Mouse (Mus musculus): ENCODE results near the gene Hacl1. TPM values are rescaled to one million over a fixed set of nuclear protein-coding genes. Genes with fewer than 3 reads are reported as not detected.
"Not testable (repeated sequence)": the region's sequence is repeated elsewhere in the genome, so short reads cannot be mapped to it uniquely, and the experiment has no call there.

Hacl1 gene
- polyA plus RNA-seq, 1 experiment from 2014 or later, result 10.6 TPM

DNA sequence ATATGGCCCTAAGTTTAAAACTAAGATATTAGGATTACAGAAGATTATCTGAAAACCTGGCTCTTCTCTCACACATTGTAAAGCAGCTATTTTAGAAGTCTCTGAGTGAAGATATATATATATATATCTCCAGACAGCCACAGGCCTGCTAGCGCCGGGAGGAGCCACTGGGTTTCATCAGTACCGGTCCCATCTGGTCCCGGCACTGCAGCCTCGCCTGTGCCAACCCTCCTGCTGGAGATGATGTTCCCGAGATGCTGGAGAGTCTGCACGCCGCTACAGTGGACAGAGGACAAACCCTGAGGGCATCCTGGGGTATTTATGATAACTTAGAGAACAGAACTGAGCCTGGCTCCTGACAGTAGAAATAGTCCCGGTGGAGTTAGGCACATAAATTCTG is 23.9 kb downstream of the Hacl1 start:
- no peaks in the 10 kb centered on the region for H3K27me3 ChIP-seq
- H3K36me3 ChIP-seq, result no peaks in the 10 kb centered on the region
- H3K4me3 ChIP-seq, result no peak overlapping the region
- WGBS, result 83% methylated on average over 9 of the region's 9 CpGs
- no peak overlapping the region for H3K4me2 ChIP-seq (replicated peaks)
- no peak for ATAC-seq (ENCODE audit: insufficient number of reproducible peaks, insufficient read depth, low FRiP score, low TSS enrichment)
- H3K9me3 ChIP-seq, result no peaks in the 10 kb centered on the region
- no peak overlapping the region for H3K9ac ChIP-seq
- H3K27ac ChIP-seq, result no peak overlapping the region
- H3K4me1 ChIP-seq, result no peaks in the 10 kb centered on the region

DNA sequence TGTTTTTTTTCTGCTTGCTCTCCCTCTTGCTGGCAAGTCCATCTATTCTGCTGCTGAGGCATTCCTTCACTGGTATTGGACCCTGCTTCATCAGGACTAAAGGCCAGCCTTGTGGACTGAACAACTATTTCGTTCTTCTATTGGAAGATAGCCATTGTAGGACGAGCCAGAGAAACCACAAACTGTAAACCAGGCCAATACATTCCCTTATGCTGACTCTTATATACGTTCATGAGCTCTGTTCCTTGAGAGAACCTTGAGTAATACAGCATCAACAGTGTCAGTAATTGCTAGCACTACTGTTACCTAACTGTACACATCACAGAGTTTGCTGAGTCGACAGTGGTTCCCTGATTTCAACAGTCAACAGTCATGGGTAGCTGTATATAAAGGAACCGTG is 27.4 kb downstream of the Hacl1 start:
- Histone ChIP-seq H3K4me3 (no peak overlapping the region), H3K4me2 (replicated peaks) (no peak overlapping the region), H3K27ac (no peak overlapping the region), H3K27me3 (no peaks in the 10 kb centered on the region), H3K9ac (no peak overlapping the region), H3K9me3 (no peaks in the 10 kb centered on the region), H3K4me1 (no peaks in the 10 kb centered on the region), H3K36me3 (no peaks in the 10 kb centered on the region)
- ATAC-seq (ENCODE audit: insufficient number of reproducible peaks, insufficient read depth, low FRiP score, low TSS enrichment), result no peak
- WGBS, result 85% methylated on average over 5 of the region's 5 CpGs

DNA sequence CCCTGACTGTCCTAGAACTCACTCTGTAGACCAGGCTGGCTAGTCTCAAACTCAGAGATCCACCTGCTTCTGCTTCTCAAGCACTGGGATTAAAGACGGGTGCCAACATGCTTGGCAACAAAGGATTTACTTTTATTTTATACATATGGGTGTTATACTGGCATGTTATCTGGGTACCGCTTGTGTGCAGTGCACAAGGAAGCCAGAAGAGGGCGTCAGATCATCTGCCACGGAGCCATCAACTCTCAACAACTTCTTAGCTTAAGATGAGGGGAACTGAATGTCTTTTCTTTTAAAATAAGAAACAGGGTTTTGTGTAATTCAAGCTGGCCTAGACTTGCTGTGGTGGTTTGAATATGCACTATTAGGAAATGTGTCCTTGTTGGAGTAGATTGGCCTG is 29.1 kb downstream of the Hacl1 start:
- H3K4me3 ChIP-seq, result no peak overlapping the region
- no peak overlapping the region for H3K4me2 ChIP-seq (replicated peaks)
- WGBS, result 64% methylated on average over 4 of the region's 4 CpGs
- no peak for ATAC-seq (ENCODE audit: insufficient number of reproducible peaks, insufficient read depth, low FRiP score, low TSS enrichment)
- H3K36me3 ChIP-seq, result no peaks in the 10 kb centered on the region
- H3K27ac ChIP-seq, result no peak overlapping the region
- no peaks in the 10 kb centered on the region for H3K27me3 ChIP-seq
- H3K4me1 ChIP-seq, result no peaks in the 10 kb centered on the region
- H3K9ac ChIP-seq, result no peak overlapping the region
- no peaks in the 10 kb centered on the region for H3K9me3 ChIP-seq

- ATAC-seq (ENCODE audit: insufficient number of reproducible peaks, insufficient read depth, low FRiP score, low TSS enrichment), result no peak
- no peak overlapping the region for H3K9ac ChIP-seq
- WGBS, result 52% methylated on average over 6 of the region's 6 CpGs
- no peak overlapping the region for H3K4me3 ChIP-seq
- H3K4me2 ChIP-seq (replicated peaks), result no peak overlapping the region
- H3K27me3 ChIP-seq, result no peaks in the 10 kb centered on the region
- no peaks in the 10 kb centered on the region for H3K4me1 ChIP-seq
- H3K27ac ChIP-seq, result no peak overlapping the region
- no peaks in the 10 kb centered on the region for H3K9me3 ChIP-seq
- no peaks in the 10 kb centered on the region for H3K36me3 ChIP-seq
These were observed 35.6 kb downstream of the Hacl1 start for GRCm38 (mm10) chr14:31605514-31605913.

- H3K4me3 ChIP-seq, result no peak overlapping the region
- H3K4me1 ChIP-seq, result no peaks in the 10 kb centered on the region
- WGBS, result 68% methylated on average over 5 of the region's 5 CpGs
- H3K27ac ChIP-seq, result no peak overlapping the region
- H3K9ac ChIP-seq, result no peak overlapping the region
- H3K9me3 ChIP-seq, result no peaks in the 10 kb centered on the region
- H3K36me3 ChIP-seq, result no peaks in the 10 kb centered on the region
- ATAC-seq (ENCODE audit: insufficient number of reproducible peaks, insufficient read depth, low FRiP score, low TSS enrichment), result no peak
- H3K27me3 ChIP-seq, result no peaks in the 10 kb centered on the region
- no peak overlapping the region for H3K4me2 ChIP-seq (replicated peaks)
These were observed 36.2 kb downstream of the Hacl1 start for GRCm38 (mm10) chr14:31604916-31605315.

GRCm38 (mm10) chr14:31602616-31602979 is 38.5 kb downstream of the Hacl1 start:
- not testable (repeated sequence) for H3K9me3 ChIP-seq; H3K27ac ChIP-seq; H3K4me1 ChIP-seq; H3K9ac ChIP-seq; H3K36me3 ChIP-seq; H3K4me3 ChIP-seq; ATAC-seq (ENCODE audit: insufficient number of reproducible peaks, insufficient read depth, low FRiP score, low TSS enrichment); H3K4me2 ChIP-seq (replicated peaks); H3K27me3 ChIP-seq
- 82% methylated on average over 6 of the region's 6 CpGs for WGBS

- no peaks in the 10 kb centered on the region for H3K9me3 ChIP-seq
- no peak overlapping the region for H3K27ac ChIP-seq
- no peak overlapping the region for H3K4me3 ChIP-seq
- H3K27me3 ChIP-seq, result no peaks in the 10 kb centered on the region
- H3K4me2 ChIP-seq (replicated peaks), result no peak overlapping the region
- H3K4me1 ChIP-seq, result no peaks in the 10 kb centered on the region
- H3K9ac ChIP-seq, result no peak overlapping the region
- WGBS, result 92% methylated on average over 14 of the region's 14 CpGs
- no peak for ATAC-seq (ENCODE audit: insufficient number of reproducible peaks, insufficient read depth, low FRiP score, low TSS enrichment)
- no peaks in the 10 kb centered on the region for H3K36me3 ChIP-seq
These were observed 39.0 kb downstream of the Hacl1 start for GRCm38 (mm10) chr14:31601908-31602615.

- 94% methylated on average over 4 of the region's 4 CpGs for WGBS
These were observed 43.6 kb downstream of the Hacl1 start for GRCm38 (mm10) chr14:31597446-31597845.

GRCm38 (mm10) chr14:31596408-31596807 is 44.7 kb downstream of the Hacl1 start:
- H3K36me3 ChIP-seq, result no peaks in the 10 kb centered on the region
- no peaks in the 10 kb centered on the region for H3K27me3 ChIP-seq
- H3K4me2 ChIP-seq (replicated peaks), result no peak overlapping the region
- 73% methylated on average over 7 of the region's 7 CpGs for WGBS
- H3K4me1 ChIP-seq, result no peaks in the 10 kb centered on the region
- no peak overlapping the region for H3K27ac ChIP-seq
- 0 out of 2 replicates have a peak, but pooled peaks cover 4% of the 10 kb centered on the region for H3K9me3 ChIP-seq
- no peak overlapping the region for H3K9ac ChIP-seq
- ATAC-seq (ENCODE audit: insufficient number of reproducible peaks, insufficient read depth, low FRiP score, low TSS enrichment), result no peak
- no peak overlapping the region for H3K4me3 ChIP-seq

More at GRCm38 (mm10) chr14:31597446-31597845, 43.6 kb downstream of the Hacl1 start:
- Histone ChIP-seq H3K9ac (no peak overlapping the region), H3K4me1 (no peaks in the 10 kb centered on the region), H3K9me3 (0 out of 2 replicates have a peak, but pooled peaks cover 4% of the 10 kb centered on the region), H3K27ac (no peak overlapping the region), H3K4me3 (no peak overlapping the region), H3K36me3 (no peaks in the 10 kb centered on the region), H3K27me3 (no peaks in the 10 kb centered on the region), H3K4me2 (replicated peaks) (no peak overlapping the region)
- no peak for ATAC-seq (ENCODE audit: insufficient number of reproducible peaks, insufficient read depth, low FRiP score, low TSS enrichment)

- Histone ChIP-seq H3K9ac (no peak overlapping the region), H3K9me3 (0 out of 2 replicates have a peak, but pooled peaks cover 4% of the 10 kb centered on the region), H3K27me3 (no peaks in the 10 kb centered on the region), H3K27ac (no peak overlapping the region), H3K4me1 (no peaks in the 10 kb centered on the region), H3K4me2 (replicated peaks) (no peak overlapping the region), H3K36me3 (no peaks in the 10 kb centered on the region), H3K4me3 (no peak overlapping the region)
- ATAC-seq (ENCODE audit: insufficient number of reproducible peaks, insufficient read depth, low FRiP score, low TSS enrichment), result no peak
- WGBS, result 71% methylated on average over 3 of the region's 3 CpGs
These were observed 46.4 kb downstream of the Hacl1 start for GRCm38 (mm10) chr14:31594693-31595092.

DNA sequence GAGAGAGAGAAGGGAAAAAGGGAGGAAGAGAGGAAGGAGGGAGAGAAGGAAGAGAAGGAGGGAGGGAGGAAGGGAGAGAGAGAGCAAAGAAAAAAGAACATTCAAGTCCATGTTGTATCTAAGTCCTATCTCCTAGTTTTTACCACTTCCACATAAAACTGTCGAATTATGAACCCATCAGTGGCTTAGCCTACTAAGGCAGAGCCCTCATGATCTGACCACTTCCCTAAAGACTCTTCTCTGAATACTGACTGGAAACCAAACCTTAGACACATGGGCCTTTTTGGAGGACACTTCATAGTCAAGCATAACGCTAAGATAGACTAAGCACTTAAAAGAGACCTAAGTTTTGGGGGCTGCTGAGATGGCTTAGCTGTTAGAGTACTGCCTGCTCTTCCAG is 48.0 kb downstream of the Hacl1 start:
- Histone ChIP-seq H3K36me3 (no peaks in the 10 kb centered on the region), H3K9ac (no peak overlapping the region), H3K27me3 (no peaks in the 10 kb centered on the region), H3K9me3 (0 out of 2 replicates have a peak, but pooled peaks cover 4% of the 10 kb centered on the region), H3K4me1 (no peaks in the 10 kb centered on the region), H3K27ac (no peak overlapping the region), H3K4me3 (no peak overlapping the region), H3K4me2 (replicated peaks) (no peak overlapping the region)
- ATAC-seq (ENCODE audit: insufficient number of reproducible peaks, insufficient read depth, low FRiP score, low TSS enrichment), result no peak
- 80% methylated on average over 2 of the region's 2 CpGs for WGBS

DNA sequence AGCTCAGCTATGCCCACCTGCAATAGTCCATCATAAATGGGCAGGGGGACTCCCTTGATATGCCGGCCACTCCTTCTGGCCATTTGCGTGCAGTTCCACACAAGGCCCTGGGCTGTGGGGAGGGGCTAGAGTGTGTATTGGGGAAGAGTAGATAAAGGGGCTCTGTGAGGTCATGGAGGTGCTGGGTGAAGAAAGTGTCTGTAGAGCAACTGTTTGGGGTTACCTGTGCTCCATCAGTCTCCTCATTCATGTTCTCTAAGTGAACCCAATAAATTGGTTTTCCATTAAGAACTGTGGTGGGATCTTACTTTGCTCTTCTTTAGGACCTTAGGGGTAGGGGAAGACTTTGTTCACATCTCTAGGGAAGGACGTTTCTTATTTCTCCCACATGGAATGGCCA is 49.8 kb downstream of the Hacl1 start, which contains the start of gene Colq:
Gene Colq (minus strand): TSS at position 101 of the 400 bp plus-strand sequence.
- Histone ChIP-seq H3K4me3 (no peak within 1 kb of the TSS), H3K4me1 (no peaks in the 10 kb centered on the region), H3K36me3 (no peaks in the 10 kb centered on the region), H3K9me3 (0 out of 2 replicates have a peak, but pooled peaks cover 4% of the 10 kb centered on the region), H3K9ac (no peak within 1 kb of the TSS), H3K27me3 (no peaks in the 10 kb centered on the region), H3K4me2 (replicated peaks) (no peak within 1 kb of the TSS), H3K27ac (no peak within 1 kb of the TSS)
- 77% methylated on average over 3 of the region's 3 CpGs for WGBS
- ATAC-seq (ENCODE audit: insufficient number of reproducible peaks, insufficient read depth, low FRiP score, low TSS enrichment), result no peak

All from embryonic facial prominence, embryonic 12.5 days (tissue).